Mouse (Mus musculus) retina, embryonic 14.5 days (tissue): ENCODE measurements around the gene 4921539E11Rik.

Experiments used
- DNase-seq: peaks from one replicate; pipeline ENCODE4 v3.0.0-alpha.2; 2015; ENCODE audit warnings: low spot score

4921539E11Rik gene

DNA sequence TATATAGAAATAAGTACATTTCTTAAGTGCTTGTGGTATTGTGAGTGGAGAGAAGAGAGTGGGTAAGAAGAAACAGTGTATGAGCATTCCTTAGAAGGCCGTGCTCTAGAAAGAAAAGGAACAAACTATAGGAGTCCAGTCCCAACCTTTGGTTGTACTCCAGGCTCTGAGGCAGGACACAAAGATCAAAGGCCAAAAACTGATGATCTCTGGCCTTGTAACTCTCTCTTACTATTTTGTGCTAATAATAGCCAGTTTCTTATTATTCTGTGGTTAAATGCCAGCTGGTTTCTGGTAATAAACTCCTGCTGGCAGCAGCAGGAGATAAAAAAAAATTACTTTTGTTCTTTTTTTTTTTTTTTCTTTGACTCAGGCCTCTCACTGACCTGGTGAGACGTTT, 58.5 kb downstream of the 4921539E11Rik start:
- DNase-seq: no peak

DNA sequence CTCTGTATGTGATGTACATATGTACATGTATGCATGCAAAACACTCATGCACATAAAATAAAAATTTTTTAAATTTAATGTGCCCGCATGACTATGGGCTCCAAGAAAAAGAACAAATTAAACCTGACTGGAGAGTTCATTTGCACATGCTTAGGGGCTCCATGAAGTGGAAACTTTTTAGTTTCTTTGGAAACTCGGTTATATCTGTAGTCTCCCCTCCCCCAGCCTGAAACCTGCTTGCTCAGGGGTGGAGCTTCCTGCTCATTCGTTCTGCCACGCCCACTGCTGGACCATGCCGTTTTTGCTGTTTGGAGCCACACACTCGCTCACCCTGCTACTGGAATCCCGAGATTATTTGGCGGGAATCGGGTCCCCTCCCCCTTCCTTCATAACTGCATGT, 67.8 kb downstream of the 4921539E11Rik start:
- DNase-seq: no peak

DNA sequence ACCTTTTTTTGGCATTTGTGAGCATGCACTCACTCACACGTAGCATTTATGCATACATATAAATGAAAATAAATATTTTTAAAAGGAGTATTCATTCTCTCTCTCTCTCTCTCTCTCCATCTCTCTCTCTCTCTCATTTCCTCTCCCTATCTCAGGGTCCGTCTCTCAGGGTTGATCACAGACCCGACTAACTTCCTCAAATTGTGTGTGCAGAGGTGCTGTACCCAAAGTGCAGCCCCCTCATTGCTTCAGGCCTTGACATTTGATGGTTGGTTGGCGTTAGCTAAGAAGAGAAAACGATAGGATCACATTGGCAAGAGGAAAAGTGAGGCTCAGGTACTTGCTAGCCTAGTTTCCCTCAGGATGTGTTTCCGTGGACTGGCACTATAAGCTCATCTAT, 68.9 kb downstream of the 4921539E11Rik start:
- no peak for DNase-seq

DNA sequence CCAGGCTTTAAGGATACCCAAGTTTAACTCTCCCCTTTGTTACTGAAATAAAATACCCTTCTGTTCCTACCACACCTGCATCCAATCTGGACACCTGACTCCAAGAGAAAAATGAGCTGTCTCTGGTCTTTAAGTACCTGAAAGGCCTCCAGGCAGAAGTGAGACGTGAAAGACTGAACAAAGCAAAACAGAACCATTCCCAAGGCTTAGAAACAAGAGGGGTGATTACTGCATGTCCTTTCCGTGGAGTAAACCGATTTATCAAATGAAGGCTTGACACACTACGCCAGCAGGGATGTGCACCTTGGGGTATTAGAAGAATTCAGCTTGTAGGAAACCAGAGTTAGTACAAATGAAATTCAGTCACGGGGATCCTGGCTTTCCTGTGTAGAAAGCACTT, 71.7 kb downstream of the 4921539E11Rik start:
- no peak for DNase-seq

DNA sequence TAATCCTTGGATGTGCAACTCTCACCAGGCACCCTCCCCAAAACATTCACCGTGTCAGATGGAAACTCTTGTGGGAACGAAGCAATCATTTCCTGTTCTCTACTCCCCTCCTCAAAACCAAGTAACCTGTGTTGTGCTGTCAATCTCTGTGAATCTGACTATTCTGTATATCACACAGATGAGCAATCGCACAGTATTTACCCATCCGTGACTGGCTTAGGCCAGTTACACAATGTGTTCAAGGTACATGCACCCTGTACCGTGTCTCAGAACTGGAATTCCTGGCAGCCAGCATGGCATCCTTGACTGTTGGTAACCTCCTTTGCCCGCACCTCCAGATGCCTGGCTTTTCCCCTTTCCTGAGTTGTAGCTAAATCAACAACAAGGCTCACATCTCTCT, 74.6 kb downstream of the 4921539E11Rik start:
- DNase-seq: no peak

DNA sequence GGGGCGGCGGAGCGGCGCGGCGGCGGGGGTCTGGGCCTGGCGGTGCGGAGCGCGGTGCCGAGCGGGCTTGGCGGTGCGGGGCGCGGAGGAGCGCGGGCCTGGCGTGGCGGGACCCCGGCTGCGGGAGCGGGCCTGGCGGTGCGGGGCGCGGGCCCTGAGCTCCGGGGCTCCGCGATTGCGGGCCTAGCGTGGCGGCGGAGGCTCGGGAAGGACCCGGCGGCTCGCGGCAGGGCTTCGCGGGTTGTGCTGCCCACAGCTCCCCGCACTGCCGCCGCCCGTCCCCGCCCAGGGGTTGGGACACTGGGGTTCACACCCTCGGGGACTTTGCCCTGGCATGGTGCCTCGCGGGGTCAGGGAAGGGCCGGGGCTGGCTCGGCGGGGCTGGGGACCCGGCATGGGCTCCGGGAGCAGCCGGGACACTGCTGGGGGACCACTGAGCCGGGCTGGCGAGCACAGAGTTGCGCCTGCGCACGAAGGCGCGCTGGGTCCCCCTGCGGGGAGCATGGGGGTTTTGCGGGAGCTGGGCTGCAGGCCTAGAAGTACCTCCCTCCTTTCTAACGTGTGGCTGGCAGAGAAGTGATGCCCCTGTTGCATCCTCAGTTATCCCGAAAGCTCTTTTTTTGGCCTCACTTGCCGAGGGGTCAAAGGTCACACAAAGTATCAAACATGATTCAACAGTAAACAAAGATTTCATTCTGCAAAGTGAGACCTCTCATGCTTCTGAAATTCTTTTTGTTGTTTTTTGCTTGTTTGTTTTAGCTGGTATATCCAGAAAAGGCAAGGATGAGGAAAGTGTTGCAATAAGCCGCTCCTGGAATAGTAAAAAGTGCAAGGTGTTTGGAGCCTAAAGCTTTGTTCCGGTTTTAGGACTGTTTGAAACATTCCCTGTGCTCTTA, 75.5 kb downstream of the 4921539E11Rik start, which contains the start of gene Slc35d1:
Gene Slc35d1, minus strand, starts transcription at position 240 of the 896 bp plus-strand sequence.
- DNase-seq: peak; percentile 85

DNA sequence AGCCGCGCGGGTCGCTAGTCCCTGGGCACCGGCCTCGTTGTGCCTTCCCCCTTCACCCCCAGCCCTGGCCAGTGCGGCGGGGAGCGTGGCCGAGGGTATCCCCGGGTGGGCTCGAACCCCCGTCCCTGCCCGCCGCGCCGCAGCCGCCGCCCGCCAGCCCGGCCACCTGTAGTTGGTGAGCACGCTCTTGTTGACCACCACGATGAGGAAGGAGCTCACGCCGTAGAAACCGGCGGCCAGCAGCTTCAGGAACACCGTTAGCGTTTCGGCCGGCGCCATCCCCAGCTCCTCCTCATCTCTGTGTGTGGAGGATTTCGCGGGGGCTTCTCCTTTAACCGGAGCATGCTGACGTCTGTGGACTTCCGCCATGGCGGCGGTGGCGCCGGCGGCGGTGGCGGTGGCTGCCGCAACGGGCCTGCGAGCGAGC, 76.2 kb downstream of the 4921539E11Rik start:
- peak; percentile 70 for DNase-seq

DNA sequence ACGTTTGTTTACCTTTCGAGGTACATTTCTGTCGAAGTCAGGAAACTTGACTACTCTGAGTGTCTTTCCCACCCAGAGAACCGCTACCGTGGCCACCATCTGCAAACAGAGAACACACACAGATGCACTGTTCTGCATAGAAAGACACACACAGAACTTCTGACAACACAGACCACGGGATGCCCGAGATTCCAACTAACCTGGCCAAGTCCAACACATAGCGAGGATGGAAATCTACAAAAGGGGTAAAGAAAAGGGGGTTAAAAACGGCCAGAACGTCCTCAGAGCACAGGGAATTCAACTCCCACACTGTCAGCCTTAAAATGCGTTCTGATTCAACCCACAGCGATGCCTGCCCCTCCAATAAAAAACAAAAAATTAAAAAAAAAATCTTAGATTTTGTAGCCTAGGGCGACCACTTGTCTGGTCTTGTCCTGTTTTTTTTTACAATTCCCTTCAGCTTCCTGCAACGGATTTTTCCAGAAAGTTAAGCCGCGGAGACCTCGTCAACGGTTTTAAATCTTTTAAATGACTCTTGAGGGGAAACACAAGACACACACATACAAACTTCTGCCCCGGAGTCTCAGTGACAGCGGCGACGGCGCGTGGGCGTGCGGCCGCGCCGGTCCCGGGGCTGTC, 76.7 kb downstream of the 4921539E11Rik start:
- DNase-seq: peak; percentile 33

DNA sequence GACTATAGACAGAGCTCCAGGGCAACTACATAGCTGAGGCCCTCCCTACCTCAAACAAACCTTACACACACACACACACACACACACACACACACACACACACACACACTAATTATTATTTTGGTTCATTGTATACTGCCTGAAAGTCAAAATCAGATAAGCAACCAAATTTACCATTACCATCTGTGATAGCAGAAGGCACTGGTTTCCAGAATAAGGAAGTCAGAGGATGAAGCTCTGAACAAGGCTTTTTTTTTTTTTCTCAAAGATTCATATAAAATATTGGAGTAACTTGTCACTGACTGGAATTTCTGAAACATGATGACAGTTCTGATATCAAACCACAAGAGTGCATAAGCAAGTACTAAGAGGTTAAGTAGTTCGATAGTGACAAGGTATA, 82.1 kb downstream of the 4921539E11Rik start:
- no peak for DNase-seq

DNA sequence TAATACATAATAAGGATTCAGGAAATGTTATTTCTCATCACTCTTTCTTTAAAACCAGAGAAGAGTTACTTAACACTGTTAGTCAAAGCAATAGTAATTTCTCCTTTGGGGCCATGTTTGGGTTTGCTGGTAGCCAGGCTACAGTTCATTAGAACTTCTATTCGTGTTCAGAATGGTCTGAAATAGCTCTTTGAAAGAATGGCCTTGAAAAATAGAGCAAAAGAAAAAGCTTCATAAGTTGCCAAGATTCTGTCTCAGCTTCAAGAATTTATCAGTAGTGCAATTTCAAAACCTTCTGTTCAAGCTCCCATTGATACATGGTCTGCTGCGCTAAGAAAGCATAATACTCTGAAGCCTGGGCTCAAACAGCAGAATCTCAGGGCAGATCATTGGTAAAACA, 87.0 kb downstream of the 4921539E11Rik start:
- DNase-seq: no peak

DNA sequence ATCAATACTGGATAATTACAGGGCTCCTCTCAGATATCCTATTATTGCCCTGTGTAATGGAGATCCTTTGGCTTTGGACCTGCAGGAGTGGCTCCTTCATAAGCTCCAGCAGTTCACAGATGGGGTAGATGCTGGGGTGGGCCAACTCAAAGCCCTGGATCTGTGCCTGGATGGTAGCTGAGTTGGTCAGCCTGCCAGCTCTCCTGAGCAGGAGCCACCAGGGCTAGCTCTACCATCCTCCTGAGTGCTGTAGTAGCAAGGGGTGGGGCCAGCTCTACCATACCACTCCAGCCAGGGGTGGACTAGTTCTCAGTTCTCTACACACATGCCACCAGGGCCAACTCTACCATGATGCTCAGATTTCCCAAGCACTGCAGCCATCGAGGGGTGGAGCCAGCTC, 90.6 kb downstream of the 4921539E11Rik start:
- DNase-seq: no peak

DNA sequence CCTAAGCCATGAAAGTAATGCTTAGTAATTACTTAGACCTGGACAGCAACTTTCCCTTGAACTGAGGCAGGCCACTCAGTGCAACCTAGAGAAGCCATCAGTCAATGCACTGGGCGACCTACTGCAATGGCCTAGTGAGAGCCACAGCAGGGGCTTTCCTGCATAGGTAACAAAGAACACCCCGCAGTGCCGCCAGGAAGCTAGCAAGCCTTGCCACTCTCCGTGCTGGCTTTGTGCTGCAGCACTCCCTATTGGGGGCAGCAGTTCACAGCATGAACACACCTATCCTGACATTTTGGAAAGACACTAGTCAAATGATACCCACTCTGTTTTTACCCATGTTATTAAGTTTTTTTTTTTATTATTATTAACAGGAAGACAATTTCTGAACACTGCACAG, 91.6 kb downstream of the 4921539E11Rik start:
- no peak for DNase-seq

DNA sequence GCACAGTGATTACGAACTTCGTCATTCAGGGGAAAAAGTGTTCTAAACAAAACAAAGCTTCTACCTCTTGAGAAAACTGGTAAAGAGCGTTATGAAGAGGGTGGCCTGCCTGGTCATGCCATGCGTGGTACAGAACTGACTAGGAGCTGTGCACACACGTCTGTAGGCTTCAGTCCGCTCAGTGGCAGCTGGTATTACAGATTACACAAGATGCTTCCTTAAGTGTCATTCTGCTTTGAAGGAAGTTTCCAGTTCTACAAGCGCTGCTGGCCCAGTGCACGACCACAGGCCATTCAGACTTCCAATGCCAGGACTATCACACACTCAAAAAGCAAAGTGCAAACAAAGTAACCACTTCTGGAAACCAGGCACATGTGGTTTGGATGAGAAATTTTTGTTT, 93.3 kb downstream of the 4921539E11Rik start:
- DNase-seq: no peak

DNA sequence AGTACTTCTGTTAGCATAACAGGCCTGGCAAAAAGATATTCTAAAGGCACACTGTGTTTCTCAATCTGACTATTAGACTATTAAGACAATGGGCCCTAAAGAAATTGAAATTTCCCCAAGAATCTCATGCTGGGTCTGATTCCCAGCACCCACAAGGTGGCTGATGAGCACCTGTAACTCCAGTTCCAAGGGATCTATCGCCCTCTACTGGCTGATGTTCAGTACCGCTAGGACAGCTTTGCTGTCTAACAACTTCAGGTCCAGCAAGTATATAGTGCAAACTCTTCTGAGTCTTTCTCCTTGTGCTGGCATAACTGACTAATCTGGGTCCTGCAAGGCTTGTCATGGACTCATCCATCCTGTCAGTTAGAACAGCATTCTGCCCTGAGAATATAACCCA, 98.2 kb downstream of the 4921539E11Rik start:
- no peak for DNase-seq

DNA sequence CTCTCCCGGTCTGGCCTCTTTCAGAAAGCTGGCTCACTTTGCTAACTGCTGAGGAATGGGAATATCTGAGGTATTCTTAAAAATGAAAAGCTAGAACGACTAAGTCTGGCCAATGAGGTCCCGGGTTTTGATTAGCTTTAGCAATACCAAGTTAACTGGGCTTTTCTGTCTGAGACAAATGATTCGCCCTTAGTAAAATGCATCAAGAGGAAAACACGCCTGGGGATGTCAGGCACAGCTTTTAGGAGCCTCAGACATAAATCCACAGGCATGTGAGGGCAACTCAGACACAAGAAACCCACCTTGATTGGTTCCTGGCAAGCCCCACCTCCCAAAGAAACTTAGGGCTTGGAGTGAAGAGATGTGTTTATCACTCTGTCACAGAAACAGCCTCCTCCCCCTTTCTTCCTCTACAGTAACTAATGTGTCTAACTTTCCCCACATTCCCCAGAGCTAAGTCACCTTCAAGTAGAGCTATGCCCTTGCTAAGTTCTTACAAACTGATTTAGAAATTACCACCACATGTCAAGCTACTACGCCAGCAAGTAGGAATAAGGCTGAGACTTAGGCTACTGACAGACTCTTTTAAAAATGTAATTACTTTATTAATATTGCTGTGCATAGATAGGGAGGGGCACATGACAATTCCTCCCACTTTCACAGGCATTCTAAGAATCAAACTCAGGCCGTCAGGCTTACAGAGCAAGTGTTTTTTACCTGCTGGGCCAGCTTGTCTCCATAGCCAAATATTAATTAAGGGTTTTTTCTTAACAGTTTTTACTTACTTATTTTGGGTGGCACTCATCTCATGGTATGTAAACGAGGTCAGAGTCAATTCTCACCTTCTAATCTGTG, 101.7 kb downstream of the 4921539E11Rik start:
- no peak for DNase-seq
